Mouse (Mus musculus): Measurements from ENCODE around the gene Atp8a2.

The Atp8a2 gene

GRCm38 (mm10) chr14:59612920-59613625, 583.9 kb downstream of the Atp8a2 start:
- in situ Hi-C loops (cut with MboI, MseI) = loop anchor here in 1 of 2 experiments (5.0 kb wide), 1 partner anchor 99 kb away; no protein-coding TSS in a partner anchor

GRCm38 (mm10) chr14:59607021-59607420, 590.0 kb downstream of the Atp8a2 start:
- in situ Hi-C loops (cut with MboI, MseI) = loop anchor here (5.0 kb wide), 2 partner anchors 340 to 410 kb away; no protein-coding TSS in a partner anchor

- in situ Hi-C loops (cut with MboI, MseI) = loop anchor here (5.0 kb wide), 2 partner anchors 341 to 411 kb away; no protein-coding TSS in a partner anchor
These were observed 591.2 kb downstream of the Atp8a2 start for GRCm38 (mm10) chr14:59605671-59606353.

- in situ Hi-C loops (cut with MboI, MseI) = no loop called here
These were observed 592.9 kb downstream of the Atp8a2 start for GRCm38 (mm10) chr14:59604002-59604645.

GRCm38 (mm10) chr14:59598260-59598627, 598.7 kb downstream of the Atp8a2 start:
- in situ Hi-C loops (cut with MboI, MseI) = loop anchor here in 1 of 2 experiments (5.0 kb wide), 1 partner anchor 664 kb away; no protein-coding TSS in a partner anchor

- in situ Hi-C loops (cut with MboI, MseI) = loop anchor here in 1 of 2 experiments (5.0 kb wide), 1 partner anchor 665 kb away; no protein-coding TSS in a partner anchor
These were observed 599.4 kb downstream of the Atp8a2 start, which contains the start of gene Cdadc1 for GRCm38 (mm10) chr14:59597398-59598259. TSS of gene Cdadc1 (minus strand) at chr14:59597959.

GRCm38 (mm10) chr14:59594988-59595387, 602.0 kb downstream of the Atp8a2 start:
- in situ Hi-C loops (cut with MboI, MseI) = loop anchor here in 1 of 2 experiments (5.0 kb wide), 1 partner anchor 667 kb away; no protein-coding TSS in a partner anchor

GRCm38 (mm10) chr14:59592593-59592992, 604.4 kb downstream of the Atp8a2 start:
- in situ Hi-C loops (cut with MboI, MseI) = no loop called here

GRCm38 (mm10) chr14:59591901-59592300, 605.1 kb downstream of the Atp8a2 start:
- in situ Hi-C loops (cut with MboI, MseI) = no loop called here

- in situ Hi-C loops (cut with MboI, MseI) = no loop called here
These were observed 606.4 kb downstream of the Atp8a2 start for GRCm38 (mm10) chr14:59590614-59591013.
